Mouse (Mus musculus): Measurements from ENCODE around the gene Chd2.

- TF ChIP-seq POLR2A (IDR thresholded peaks at IDR 0.05; ENCODE audit: low read depth, low read length), result no peak
- TF ChIP-seq CTCF (conservative IDR thresholded peaks at IDR 0.05; ENCODE audit: insufficient read depth, insufficient read length, low read depth, low read length), result no peak
Observed at GRCm38 (mm10) chr7:73588351-73588906, 46.8 kb upstream of the Chd2 start.

Data from kidney, adult 2 months (tissue).